Mouse (Mus musculus): Measurements from ENCODE around the gene Higd1c.

DNA sequence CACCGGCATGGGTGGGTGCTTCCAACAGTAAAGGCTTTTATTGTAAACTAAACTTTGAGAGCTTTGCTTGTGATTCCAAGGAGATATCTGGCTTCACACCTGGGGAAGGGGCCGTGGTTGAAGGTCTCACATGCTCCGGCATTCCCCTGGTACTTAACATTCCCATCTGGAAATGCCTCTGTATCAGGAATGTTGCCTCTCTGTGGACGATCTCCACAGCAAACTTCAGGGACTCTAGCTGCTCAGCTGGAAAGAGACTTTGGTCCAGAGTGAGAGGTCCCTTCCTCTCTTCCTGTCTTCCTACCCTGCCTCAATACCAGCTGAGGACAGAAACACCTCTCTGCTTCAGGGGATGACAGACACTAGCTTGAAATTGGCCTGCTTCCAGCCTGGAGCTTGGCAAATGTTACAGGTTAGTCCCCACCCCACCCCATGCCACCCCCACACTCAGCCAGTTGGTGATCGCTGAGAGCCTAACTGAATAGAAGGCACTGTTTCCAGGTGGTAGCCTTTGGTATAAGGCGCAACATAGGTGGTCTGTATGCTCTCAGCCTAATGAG lies 12.8 kb upstream of the Higd1c start:
- TF ChIP-seq CTCF (IDR thresholded peaks at IDR 0.05; ENCODE audit: low read depth, low read length), result no peak
- TF ChIP-seq POLR2A (IDR thresholded peaks at IDR 0.05; ENCODE audit: insufficient read depth, low read length), result no peak

All from ES-Bruce4 (cell line).